Mouse (Mus musculus): ENCODE measurements around the gene Brpf3.

The Brpf3 gene

GRCm38 (mm10) chr17:28875316-28875715 lies 74.4 kb downstream of the Brpf3 start:
- DNase-seq: peak; percentile 72

DNA sequence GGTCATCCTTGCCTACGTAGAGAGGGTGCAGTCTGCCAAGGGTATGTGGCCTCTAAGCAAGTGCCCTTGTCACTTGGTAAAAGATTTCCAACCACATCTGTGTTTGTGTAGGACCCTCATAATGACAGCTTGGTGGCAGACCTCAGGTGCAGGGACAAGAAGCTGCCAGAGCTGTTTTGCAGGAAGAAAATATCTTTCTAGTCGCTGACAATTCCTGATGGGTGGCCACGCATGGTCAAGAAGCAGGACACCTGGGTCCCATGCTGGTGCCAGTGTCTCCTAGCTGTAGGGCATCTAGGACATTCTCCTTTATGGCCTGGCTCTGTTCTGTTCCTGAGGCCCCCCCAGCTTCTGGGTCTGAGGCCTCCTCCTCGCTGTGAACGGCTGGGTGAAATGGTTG lies 75.4 kb downstream of the Brpf3 start:
- no peak for DNase-seq

- DNase-seq: peak; percentile 44
These were observed 75.9 kb downstream of the Brpf3 start for GRCm38 (mm10) chr17:28876821-28877220.

- DNase-seq: peak; percentile 83
These were observed 79.1 kb downstream of the Brpf3 start for GRCm38 (mm10) chr17:28879931-28880391.

DNA sequence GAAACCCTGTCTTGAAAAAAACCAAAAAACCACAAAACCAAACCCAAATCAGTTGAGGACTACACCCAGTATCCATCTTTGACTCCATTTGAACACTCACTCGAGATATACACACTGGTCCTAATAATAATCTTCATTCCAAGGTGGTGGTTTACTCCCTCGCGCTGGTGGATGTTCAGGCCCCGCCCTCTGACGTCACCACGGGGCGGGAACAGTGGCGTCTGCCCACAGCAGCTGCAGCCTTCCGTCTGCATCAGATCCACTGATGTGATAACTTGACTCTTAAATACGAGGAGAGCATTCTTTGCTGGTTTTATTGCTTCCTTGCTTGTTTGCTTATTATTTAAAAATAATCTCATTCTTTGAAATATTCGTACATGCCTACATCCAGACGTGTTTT lies 81.4 kb downstream of the Brpf3 start:
- DNase-seq: peak; percentile 81

DNA sequence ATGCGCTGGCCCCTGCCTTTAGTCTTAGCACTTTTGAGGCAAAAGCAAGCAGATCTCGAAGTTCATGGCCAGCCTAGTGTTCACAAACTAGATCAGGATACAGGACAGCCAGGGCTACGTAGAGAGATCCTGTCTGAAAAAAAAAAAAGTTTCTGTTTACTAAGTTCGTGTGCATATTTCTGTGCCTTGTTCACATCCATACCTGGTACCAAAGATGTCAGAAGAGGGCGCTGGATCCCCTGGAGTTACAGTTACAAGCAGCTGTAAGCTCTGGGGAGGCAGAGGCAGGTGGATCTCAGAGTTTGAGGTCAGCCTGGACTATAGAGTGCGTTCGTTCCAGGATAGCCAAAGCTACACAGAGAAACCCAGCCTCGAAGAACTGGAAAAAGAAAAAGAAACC lies 81.9 kb downstream of the Brpf3 start:
- DNase-seq: peak; percentile 25

- DNase-seq: no peak
These were observed 83.1 kb downstream of the Brpf3 start for GRCm38 (mm10) chr17:28883941-28884516.

- DNase-seq: no peak
These were observed 84.3 kb downstream of the Brpf3 start for GRCm38 (mm10) chr17:28885231-28885630.

- DNase-seq: no peak
These were observed 85.4 kb downstream of the Brpf3 start for GRCm38 (mm10) chr17:28886266-28886665.

All from lung, postnatal 10 days (tissue).